Mouse (Mus musculus): Measurements from ENCODE around the gene Clpb. TPM values are rescaled to one million over a fixed set of nuclear protein-coding genes. Genes with fewer than 3 reads are reported as not detected.

The Clpb gene
- total RNA-seq, 2 experiments from 2014 or later: 59.2 to 60.1 TPM

Other genes with a start within 250 kb of the Clpb start
- 100 to 1,000 TPM; 327 to 333 TPM for gene Pde2a, start 241.9 kb upstream of the Clpb start, total RNA-seq (2021)
- gene Art2b, start 78.0 kb upstream of the Clpb start, total RNA-seq (2021): not detected
- gene Phox2a, start 154.7 kb downstream of the Clpb start, total RNA-seq (2021): not detected
- gene Inppl1, start 174.6 kb downstream of the Clpb start, total RNA-seq (2021): 10 to 100 TPM; 23.0 to 31.1 TPM
- under 1 TPM in 1 of 2 experiments, not detected in 1; 0.40 TPM for gene Folr2, start 193.6 kb downstream of the Clpb start, total RNA-seq (2021)
- gene Anapc15, start 200.1 kb downstream of the Clpb start, total RNA-seq (2021): 10 to 100 TPM; 30.5 to 34.9 TPM
- gene Folr1, start 207.2 kb downstream of the Clpb start, total RNA-seq (2021): 1 to 10 TPM in 1 of 2 experiments, under 1 TPM in 1; 0.76 to 3.0 TPM
- gene Lamtor1, start 242.3 kb downstream of the Clpb start, total RNA-seq (2021): 10 to 100 TPM; 90.2 to 96.3 TPM
- gene Tomt, start 242.7 kb downstream of the Clpb start, total RNA-seq (2021): not detected

Data from layer of hippocampus, adult 18-20 months (tissue).